8 mouse cellular contexts compared by ENCODE assay signal in the genomic region with DNA sequence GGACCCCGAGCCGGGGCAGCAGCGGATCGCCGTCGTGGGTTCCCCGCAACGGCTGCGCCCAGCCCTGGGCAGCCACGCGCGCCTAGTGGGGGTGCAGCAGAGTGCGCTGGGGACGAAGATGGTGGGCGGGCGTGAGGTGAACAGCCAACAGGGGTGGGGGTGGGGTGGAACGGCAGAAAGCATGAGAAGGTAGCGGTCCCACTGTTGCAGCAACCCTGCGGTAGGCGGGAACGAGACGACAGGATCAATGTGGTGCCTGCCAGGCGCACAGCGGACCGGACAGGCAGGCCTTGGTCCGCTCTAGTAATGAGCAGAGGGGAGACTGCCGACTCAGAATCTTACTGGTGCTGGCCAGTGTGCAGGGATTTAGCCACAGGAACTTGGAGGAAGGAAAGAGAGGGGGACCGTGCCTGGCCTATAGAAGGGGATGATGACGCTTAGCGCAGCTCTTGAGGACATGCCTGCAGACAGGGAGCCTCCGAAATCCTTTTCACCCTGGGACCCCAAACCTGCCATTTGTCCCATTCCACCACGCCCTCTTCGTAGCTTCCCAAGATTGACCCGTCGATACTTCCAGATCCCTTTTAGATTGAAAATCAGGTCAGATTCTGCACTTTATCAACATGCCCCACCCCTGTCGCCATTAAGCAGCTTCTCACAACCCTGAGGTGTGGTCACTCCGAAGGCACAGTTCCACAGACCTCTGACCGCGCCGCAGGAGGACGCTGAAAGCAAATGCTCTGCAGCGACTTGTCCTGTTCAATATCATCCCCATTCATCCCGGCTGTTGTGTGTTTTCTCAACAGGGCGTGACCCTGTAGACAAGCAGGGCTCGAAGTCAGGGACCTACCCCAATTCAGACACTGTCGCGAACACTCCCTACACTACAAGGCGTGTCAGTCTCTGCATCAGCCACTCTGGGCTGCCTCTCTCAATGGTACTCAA.
DNase-seq lines count a peak whose midpoint lies in the region; ATAC-seq and TF ChIP-seq lines count a peak whose summit lies in the region.
"Had no signal": no experiment of that assay in that cellular context is flagged by ENCODE, and none has a peak within 500 bp of the region (broad histone marks: within the 10 kb centered on the region; RNA-seq: fewer than 3 reads in every experiment).

No protein-coding gene starts in this region.

- no peaks in the 10 kb centered on the region for H3K36me3 ChIP-seq in forebrain, embryonic 10.5 days (replicated peaks)
- H3K36me3 ChIP-seq in limb, embryonic 12.5 days: no peaks in the 10 kb centered on the region
- H3K36me3 ChIP-seq in stomach, postnatal 0 days (ENCODE audit: control insufficient read depth, insufficient read depth, low read length): no peaks in the 10 kb centered on the region

- peaks cover 46% of the 10 kb centered on the region for H3K4me1 ChIP-seq in forebrain, embryonic 10.5 days
- peaks cover 34% of the 10 kb centered on the region for H3K4me1 ChIP-seq in limb, embryonic 12.5 days (replicated peaks)
- H3K4me1 ChIP-seq in stomach, postnatal 0 days (replicated peaks; ENCODE audit: control insufficient read depth, insufficient read depth): no peaks in the 10 kb centered on the region; the same call in 1 of the 2 replicates

- ATAC-seq in limb, embryonic 12.5 days (ENCODE audit: insufficient number of reproducible peaks, insufficient read depth, low FRiP score, low TSS enrichment, low read depth): no peak
- ATAC-seq in stomach, postnatal 0 days (ENCODE audit: low FRiP score, low TSS enrichment): no peak
- no peak for ATAC-seq in monocyte, adult 5-6 weeks (replicated peaks; ENCODE audit: insufficient number of reproducible peaks, low FRiP score, low TSS enrichment, poor library complexity, severe bottlenecking)

- H3K4me3 ChIP-seq in forebrain, embryonic 10.5 days: peak overlapping the region; percentile 55
- H3K4me3 ChIP-seq in limb, embryonic 12.5 days (replicated peaks): peak overlapping the region; percentile 45
- peak overlapping the region; percentile 27; the same call in 1 of the 2 replicates for H3K4me3 ChIP-seq in stomach, postnatal 0 days (ENCODE audit: low read depth, low read length)

- peak overlapping the region; percentile 84 for H3K4me2 ChIP-seq in limb, embryonic 12.5 days
- H3K4me2 ChIP-seq in stomach, postnatal 0 days (replicated peaks; ENCODE audit: low read depth): peak overlapping the region; percentile 53

- no peak overlapping the region for H3K27ac ChIP-seq in forebrain, embryonic 10.5 days
- no peak overlapping the region for H3K27ac ChIP-seq in limb, embryonic 12.5 days
- H3K27ac ChIP-seq in stomach, postnatal 0 days (replicated peaks): no peak overlapping the region

- under 1% methylated on average over 48 of the region's 48 CpGs for WGBS in forebrain, embryonic 10.5 days
- WGBS in limb, embryonic 12.5 days: 1% methylated on average over 48 of the region's 48 CpGs
- 1% methylated on average over 48 of the region's 48 CpGs for WGBS in stomach, postnatal 0 days

- peak; percentile 48 to 49 for DNase-seq in right cerebral cortex, postnatal 10 days (ENCODE audit: low spot score in 2 of 2)
- DNase-seq in right cerebral cortex, adult 18-20 months: no peak
- DNase-seq in forebrain, embryonic 10.5 days (ENCODE audit: extremely low spot score, low spot score): peak; percentile 38
- peak; percentile 18 for DNase-seq in stomach, postnatal 0 days (ENCODE audit: low spot score)
- DNase-seq in T-cell, adult 2 months (ENCODE audit: low spot score): no peak
- DNase-seq: kidney, adult 18-20 months had no signal

- H3K9ac ChIP-seq in limb, embryonic 12.5 days (replicated peaks): peak overlapping the region; percentile 53; the same call in 1 of the 2 replicates
- no peak overlapping the region for H3K9ac ChIP-seq in stomach, postnatal 0 days (ENCODE audit: low read length)

- TF ChIP-seq CTCF in stomach, postnatal 0 days (IDR thresholded peaks at IDR 0.05; ENCODE audit: low read depth): no peak

- no peak for TF ChIP-seq EP300 in stomach, postnatal 0 days (optimal IDR thresholded peaks at IDR 0.05)

- H3K9me3 ChIP-seq in forebrain, embryonic 10.5 days: no peaks in the 10 kb centered on the region
- H3K9me3 ChIP-seq in limb, embryonic 12.5 days: 0 out of 2 replicates have a peak, but pooled peaks cover 4% of the 10 kb centered on the region
- H3K9me3 ChIP-seq in stomach, postnatal 0 days (ENCODE audit: control insufficient read depth, low read length): no peaks in the 10 kb centered on the region

- H3K27me3 ChIP-seq in forebrain, embryonic 10.5 days (ENCODE audit: poor library complexity, severe bottlenecking): peaks cover 99% of the 10 kb centered on the region
- peaks cover 83% of the 10 kb centered on the region for H3K27me3 ChIP-seq in limb, embryonic 12.5 days
- H3K27me3 ChIP-seq in stomach, postnatal 0 days (ENCODE audit: control insufficient read depth, insufficient read depth, low read length): peaks cover 37% of the 10 kb centered on the region

Comparison
In these comparisons a context has a peak if more than half of its experiments do, and no peak if none do; other contexts are left out.
1. DNase-seq: peak in right cerebral cortex, postnatal 10 days (2 of 2), forebrain, embryonic 10.5 days (single experiment) and stomach, postnatal 0 days (single experiment); none in right cerebral cortex, adult 18-20 months (single experiment) and T-cell, adult 2 months (single experiment).
2. Peak in every context shown above with its lines, with median percentiles within 50 percentile points of each other: H3K4me3 ChIP-seq.